Comparison of ENCODE assay signal across 8 mouse cellular contexts in the genomic region with DNA sequence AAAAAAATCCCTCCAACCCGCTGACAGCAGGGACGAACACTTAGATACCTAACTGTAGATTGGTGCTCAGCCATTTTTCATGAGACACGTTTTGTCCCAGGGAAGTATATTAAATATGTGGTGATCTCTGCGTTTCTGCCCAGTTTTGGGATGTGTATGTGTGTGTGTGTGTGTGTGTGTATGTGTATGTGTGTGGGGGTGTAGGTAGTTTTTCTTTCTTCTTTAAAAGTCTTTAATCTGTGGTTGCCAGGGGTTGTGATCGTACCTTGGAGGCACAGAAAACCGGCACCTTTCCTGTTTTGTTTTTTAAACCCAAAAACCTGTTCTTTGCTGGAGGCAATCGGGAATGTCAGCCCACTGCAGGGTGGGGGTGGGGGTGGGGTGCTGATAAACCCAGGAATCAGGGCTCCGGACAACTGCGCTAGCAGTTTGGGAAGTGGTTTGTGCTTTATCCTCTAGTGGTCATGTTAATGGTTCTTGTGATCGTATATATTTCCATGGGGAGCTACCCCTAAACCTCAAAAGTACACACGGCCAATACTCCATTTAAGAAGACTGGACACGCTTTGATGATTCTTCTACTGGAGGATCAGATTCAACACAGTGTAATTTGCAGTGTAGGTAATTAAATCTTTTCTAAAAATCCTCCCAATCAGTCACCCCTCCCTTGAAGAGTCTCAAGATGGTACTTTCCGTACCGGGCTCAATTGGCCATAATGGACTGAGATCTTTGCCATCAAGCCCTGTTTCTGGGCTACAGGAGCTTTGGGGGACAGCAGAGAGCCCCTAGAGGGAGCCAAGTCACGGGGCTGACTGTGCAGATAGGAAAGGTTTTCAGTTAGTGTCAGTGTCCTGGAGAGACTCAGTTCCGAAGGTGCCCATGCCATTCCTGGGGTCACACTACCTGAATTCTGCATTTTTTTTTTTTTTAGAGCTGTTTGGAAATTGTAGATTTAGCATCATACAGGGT. TPM values are rescaled to one million over a fixed set of nuclear protein-coding genes. Genes with fewer than 3 reads are reported as not detected.
A peak's percentile ranks its signal among the peaks of the same experiment; 100 is the strongest.
DNase-seq lines count a peak whose midpoint lies in the region; ATAC-seq and TF ChIP-seq lines count a peak whose summit lies in the region.

No protein-coding gene starts in this region.

- ATAC-seq in kidney, embryonic 16.5 days (ENCODE audit: low FRiP score, low TSS enrichment), result no peak
- no peak for ATAC-seq in midbrain, embryonic 16.5 days

- H3K4me2 ChIP-seq in kidney, embryonic 16.5 days (replicated peaks; ENCODE audit: low read depth, low read length), result peak overlapping the region; percentile 78
- H3K4me2 ChIP-seq in midbrain, embryonic 16.5 days (ENCODE audit: low read length), result peak overlapping the region; percentile 63

- WGBS in kidney, embryonic 16.5 days, result 8% methylated on average over 16 of the region's 16 CpGs
- 11% methylated on average over 16 of the region's 16 CpGs for WGBS in midbrain, embryonic 16.5 days

- peak overlapping the region; percentile 91 for H3K9ac ChIP-seq in kidney, embryonic 16.5 days (replicated peaks; ENCODE audit: low read length)
- H3K9ac ChIP-seq in midbrain, embryonic 16.5 days (ENCODE audit: low read depth, low read length), result peak overlapping the region; percentile 69

- peak; percentile 56 for DNase-seq in adrenal gland, postnatal 14 days
- DNase-seq in adrenal gland, adult 18-20 months (ENCODE audit: low spot score in 2 of 2), result no peak
- DNase-seq in testis, postnatal 14 days (ENCODE audit: low spot score), result no peak
- DNase-seq in frontal cortex, postnatal 36 days (ENCODE audit: low spot score in 2 of 2), result no peak
- no peak for DNase-seq in right cerebral cortex, postnatal 36 days (ENCODE audit: low spot score in 2 of 2)

- H3K27me3 ChIP-seq in testis, adult 2 months (ENCODE audit: control insufficient read depth, insufficient read depth, low read length), result no peaks in the 10 kb centered on the region
- H3K27me3 ChIP-seq in kidney, embryonic 16.5 days (ENCODE audit: insufficient read depth, low read length), result no peaks in the 10 kb centered on the region
- no peaks in the 10 kb centered on the region for H3K27me3 ChIP-seq in midbrain, embryonic 16.5 days (ENCODE audit: control insufficient read depth, insufficient read depth, low read depth, low read length)

- no peak overlapping the region for H3K27ac ChIP-seq in testis, adult 2 months (ENCODE audit: control insufficient read depth, insufficient read depth, low read depth, low read length)
- peak overlapping the region; percentile 95 for H3K27ac ChIP-seq in kidney, embryonic 16.5 days (ENCODE audit: low read length)
- H3K27ac ChIP-seq in midbrain, embryonic 16.5 days (ENCODE audit: low read length), result 0 out of 2 replicates have a peak overlapping the region, but pooled peaks have one; percentile 77

- TF ChIP-seq POLR2A in testis, adult 2 months (IDR thresholded peaks at IDR 0.05; ENCODE audit: control insufficient read depth, low read depth, low read length), result no peak

- H3K4me1 ChIP-seq in testis, adult 2 months (ENCODE audit: control insufficient read depth, insufficient read depth, low read length), result peaks cover 11% of the 10 kb centered on the region
- H3K4me1 ChIP-seq in kidney, embryonic 16.5 days (ENCODE audit: insufficient read depth, low read length), result peaks cover 14% of the 10 kb centered on the region; the same call in 1 of the 2 replicates
- peaks cover 8% of the 10 kb centered on the region; the same call in 1 of the 2 replicates for H3K4me1 ChIP-seq in midbrain, embryonic 16.5 days (ENCODE audit: control insufficient read depth, insufficient read depth, low read length)

- H3K36me3 ChIP-seq in testis, adult 2 months (ENCODE audit: control insufficient read depth, insufficient read depth, low read length), result no peaks in the 10 kb centered on the region
- peaks cover 11% of the 10 kb centered on the region; the same call in 1 of the 2 replicates for H3K36me3 ChIP-seq in kidney, embryonic 16.5 days (ENCODE audit: insufficient read depth, low read length)
- no peaks in the 10 kb centered on the region for H3K36me3 ChIP-seq in midbrain, embryonic 16.5 days (ENCODE audit: control insufficient read depth, insufficient read depth, low read length)

- no peaks in the 10 kb centered on the region for H3K9me3 ChIP-seq in kidney, embryonic 16.5 days (ENCODE audit: low read length)
- H3K9me3 ChIP-seq in midbrain, embryonic 16.5 days (replicated peaks; ENCODE audit: control insufficient read depth, low read length, poor library complexity, severe bottlenecking), result no peaks in the 10 kb centered on the region

- TF ChIP-seq CTCF in testis, adult 2 months (IDR thresholded peaks at IDR 0.05; ENCODE audit: control insufficient read depth, insufficient read depth, insufficient replicate concordance, low read depth, low read length), result no peak

- H3K4me3 ChIP-seq in testis, adult 2 months (ENCODE audit: control insufficient read depth, low read depth, low read length), result peak overlapping the region; percentile 90; the same call in 1 of the 2 replicates
- H3K4me3 ChIP-seq in kidney, embryonic 16.5 days (ENCODE audit: low read length), result peak overlapping the region; percentile 87
- H3K4me3 ChIP-seq in midbrain, embryonic 16.5 days (ENCODE audit: low read depth, low read length), result peak overlapping the region; percentile 74

RNA-seq across cellular contexts. Expression of a gene that starts 1.4 kb away (rescaled TPM):
- 76.6 and 87.4 TPM in 2 replicates for total RNA-seq in adrenal gland, postnatal 14 days (2021)
- total RNA-seq in adrenal gland, adult 18-20 months (2021), result 10 to 100 TPM; 52.2 to 80.0 TPM
- 3.1 and 3.9 TPM in 2 replicates for polyA plus RNA-seq in testis, adult 2 months (2012; rRNA removed)
- polyA plus RNA-seq in kidney, embryonic 16.5 days (2015; fragmentation: Nextera tagmentation; extraction: Ambion mirVana), result 4.6 and 5.9 TPM in 2 replicates
- 5.0 and 6.0 TPM in 2 replicates for polyA plus RNA-seq in midbrain, embryonic 16.5 days (2015; fragmentation: Nextera tagmentation; extraction: Ambion mirVana)
